21 mouse cellular contexts compared by ENCODE assay signal in the genomic region with DNA sequence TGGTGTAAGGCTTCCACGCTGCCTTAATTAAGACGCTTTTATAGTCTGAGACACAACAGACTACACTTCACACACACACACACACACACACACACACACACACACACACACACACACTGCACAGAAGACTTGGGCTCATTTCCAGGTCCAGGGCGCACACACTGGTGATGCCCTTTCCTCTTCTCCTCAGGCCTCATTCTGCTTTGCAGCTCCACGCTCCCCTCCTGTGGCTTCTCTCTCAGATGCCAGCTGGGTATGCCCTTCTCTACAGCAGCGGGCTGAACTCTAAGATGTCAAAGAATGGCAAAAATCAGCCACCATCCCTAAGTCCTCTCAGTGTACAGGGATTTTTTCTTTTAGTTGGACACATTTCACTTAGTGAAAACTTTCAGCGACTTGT. TPM values are rescaled to one million over a fixed set of nuclear protein-coding genes. Genes with fewer than 3 reads are reported as not detected.
A peak's percentile ranks its signal among the peaks of the same experiment; 100 is the strongest.
DNase-seq lines count a peak whose midpoint lies in the region; ATAC-seq and TF ChIP-seq lines count a peak whose summit lies in the region.
"Had no signal": no experiment of that assay in that cellular context is flagged by ENCODE, and none has a peak within 500 bp of the region (broad histone marks: within the 10 kb centered on the region; RNA-seq: fewer than 3 reads in every experiment).

No protein-coding gene starts in this region.

- WGBS in heart, adult 2 months = 76% methylated on average over 6 of the region's 6 CpGs
- WGBS in heart, embryonic 10.5 days = 86% methylated on average over 6 of the region's 6 CpGs
- WGBS in kidney, adult 2 months = 76% methylated on average over 6 of the region's 6 CpGs
- WGBS in lung, embryonic 16.5 days = 69% methylated on average over 6 of the region's 6 CpGs
- WGBS in intestine, embryonic 15.5 days = 71% methylated on average over 6 of the region's 6 CpGs

- DNase-seq in heart, adult 2 months = no peak
- no peak for DNase-seq in heart, embryonic 10.5 days (ENCODE audit: low spot score)
- DNase-seq in kidney, adult 2 months = peak; percentile 8
- no peak for DNase-seq in kidney, adult 8-10 months
- DNase-seq in lung, adult 18-20 months = no peak
- no peak for DNase-seq in left cerebral cortex, adult 8-10 months (ENCODE audit: low spot score in 2 of 2)
- DNase-seq: adrenal gland, postnatal 25 days; cerebellum, adult 9-11 months; lung, postnatal 4 days; right cerebral cortex, adult 18-20 months; spleen, adult 18-20 months had no signal

- H3K27ac ChIP-seq in heart, adult 2 months = peak overlapping the region; percentile 32
- no peak overlapping the region for H3K27ac ChIP-seq in heart, embryonic 10.5 days
- peak overlapping the region; percentile 13 for H3K27ac ChIP-seq in kidney, adult 2 months (ENCODE audit: insufficient read depth, low read depth, low read length)
- no peak overlapping the region for H3K27ac ChIP-seq in lung, embryonic 16.5 days (ENCODE audit: low read length)
- 0 out of 2 replicates have a peak overlapping the region, but pooled peaks have one; percentile 27 for H3K27ac ChIP-seq in intestine, embryonic 15.5 days
- H3K27ac ChIP-seq: embryonic facial prominence, embryonic 10.5 days; forebrain, embryonic 15.5 days; hindbrain, embryonic 15.5 days; liver, embryonic 14.5 days; midbrain, embryonic 12.5 days had no signal

- no peaks in the 10 kb centered on the region for H3K9me3 ChIP-seq in heart, embryonic 10.5 days
- no peaks in the 10 kb centered on the region for H3K9me3 ChIP-seq in lung, embryonic 16.5 days (ENCODE audit: control insufficient read depth, low read length)
- H3K9me3 ChIP-seq in intestine, embryonic 15.5 days = no peaks in the 10 kb centered on the region
- H3K9me3 ChIP-seq: embryonic facial prominence, embryonic 10.5 days; forebrain, embryonic 15.5 days; hindbrain, embryonic 15.5 days; midbrain, embryonic 12.5 days had no signal

- H3K4me3 ChIP-seq in heart, adult 2 months = no peak overlapping the region
- no peak overlapping the region for H3K4me3 ChIP-seq in heart, embryonic 10.5 days
- no peak overlapping the region for H3K4me3 ChIP-seq in kidney, adult 2 months (ENCODE audit: insufficient read depth, low read depth, low read length)
- no peak overlapping the region for H3K4me3 ChIP-seq in lung, embryonic 16.5 days (ENCODE audit: low read length)
- no peak overlapping the region for H3K4me3 ChIP-seq in intestine, embryonic 15.5 days (replicated peaks)
- H3K4me3 ChIP-seq: embryonic facial prominence, embryonic 10.5 days; erythroblast, embryonic 14.5 days; forebrain, embryonic 15.5 days; hindbrain, embryonic 15.5 days; midbrain, embryonic 12.5 days; myocyte had no signal

- intact Hi-C loops in heart, adult 2 months (cut with DNase I) = no loop called here

- H3K9ac ChIP-seq in heart, adult 2 months (ENCODE audit: low read depth, low read length) = no peak overlapping the region
- no peak overlapping the region for H3K9ac ChIP-seq in lung, embryonic 16.5 days (ENCODE audit: low read length)
- no peak overlapping the region for H3K9ac ChIP-seq in intestine, embryonic 15.5 days
- H3K9ac ChIP-seq: forebrain, embryonic 15.5 days; hindbrain, embryonic 15.5 days; liver, embryonic 14.5 days; midbrain, embryonic 12.5 days had no signal

- no peak for TF ChIP-seq POLR2A in heart, adult 2 months (IDR thresholded peaks at IDR 0.05; ENCODE audit: insufficient read depth, low read depth, low read length)
- no peak for TF ChIP-seq POLR2A in kidney, adult 2 months (IDR thresholded peaks at IDR 0.05; ENCODE audit: low read depth, low read length)

- peaks cover 17% of the 10 kb centered on the region for H3K4me1 ChIP-seq in heart, adult 2 months (ENCODE audit: control insufficient read depth, insufficient read depth, low read length)
- peaks cover 15% of the 10 kb centered on the region for H3K4me1 ChIP-seq in heart, embryonic 10.5 days
- H3K4me1 ChIP-seq in kidney, adult 2 months (ENCODE audit: control insufficient read depth, insufficient read depth, low read length) = no peaks in the 10 kb centered on the region
- no peaks in the 10 kb centered on the region for H3K4me1 ChIP-seq in lung, embryonic 16.5 days (replicated peaks; ENCODE audit: control insufficient read depth, insufficient read depth, low read length)
- H3K4me1 ChIP-seq in intestine, embryonic 15.5 days (replicated peaks) = peaks cover 6% of the 10 kb centered on the region; the same call in 1 of the 2 replicates
- H3K4me1 ChIP-seq: forebrain, embryonic 15.5 days had no signal

- 0 out of 2 replicates have a peak, but pooled peaks have one; percentile 47 for ATAC-seq in lung, embryonic 16.5 days (ENCODE audit: low read depth)
- ATAC-seq in intestine, embryonic 15.5 days = no peak
- ATAC-seq: activated CD4-positive, CD25-positive, alpha-beta regulatory T cell, adult 4 months; forebrain, embryonic 15.5 days had no signal

- no peak overlapping the region for H3K4me2 ChIP-seq in lung, embryonic 16.5 days (ENCODE audit: low read depth, low read length)
- H3K4me2 ChIP-seq in intestine, embryonic 15.5 days (replicated peaks) = no peak overlapping the region
- H3K4me2 ChIP-seq: forebrain, embryonic 15.5 days; hindbrain, embryonic 15.5 days; midbrain, embryonic 12.5 days had no signal

- H3K36me3 ChIP-seq in heart, adult 2 months (ENCODE audit: control insufficient read depth, insufficient read depth, low read length) = peaks cover 2% of the 10 kb centered on the region; the same call in 1 of the 2 replicates
- no peaks in the 10 kb centered on the region for H3K36me3 ChIP-seq in heart, embryonic 10.5 days
- no peaks in the 10 kb centered on the region for H3K36me3 ChIP-seq in kidney, adult 2 months (ENCODE audit: control insufficient read depth, insufficient read depth, low read length)
- no peaks in the 10 kb centered on the region for H3K36me3 ChIP-seq in lung, embryonic 16.5 days (ENCODE audit: control insufficient read depth, insufficient read depth, low read length)
- no peaks in the 10 kb centered on the region for H3K36me3 ChIP-seq in intestine, embryonic 15.5 days
- H3K36me3 ChIP-seq: embryonic facial prominence, embryonic 10.5 days; forebrain, embryonic 15.5 days; hindbrain, embryonic 15.5 days; midbrain, embryonic 12.5 days had no signal

- H3K27me3 ChIP-seq in heart, adult 2 months (ENCODE audit: control insufficient read depth, insufficient read depth, low read length) = no peaks in the 10 kb centered on the region
- H3K27me3 ChIP-seq in heart, embryonic 10.5 days (ENCODE audit: insufficient read depth, poor library complexity, severe bottlenecking) = no peaks in the 10 kb centered on the region
- H3K27me3 ChIP-seq in kidney, adult 2 months (replicated peaks; ENCODE audit: control insufficient read depth, insufficient read depth, low read length) = no peaks in the 10 kb centered on the region
- H3K27me3 ChIP-seq in lung, embryonic 16.5 days (ENCODE audit: control insufficient read depth, insufficient read depth, low read depth, low read length) = no peaks in the 10 kb centered on the region
- no peaks in the 10 kb centered on the region for H3K27me3 ChIP-seq in intestine, embryonic 15.5 days (replicated peaks)
- H3K27me3 ChIP-seq: forebrain, embryonic 15.5 days; hindbrain, embryonic 15.5 days; midbrain, embryonic 12.5 days had no signal

- no peaks in the 10 kb centered on the region for H3K79me2 ChIP-seq in heart, adult 2 months (replicated peaks; ENCODE audit: control insufficient read depth, insufficient read depth, low read length)

- no peak for TF ChIP-seq CTCF in heart, adult 2 months (IDR thresholded peaks at IDR 0.05)
- TF ChIP-seq CTCF in kidney, adult 2 months (conservative IDR thresholded peaks at IDR 0.05; ENCODE audit: insufficient read depth, insufficient read length, low read depth, low read length) = no peak

- TF ChIP-seq EP300 in heart, adult 2 months (IDR thresholded peaks at IDR 0.05; ENCODE audit: insufficient read depth, low read depth, low read length) = no peak

RNA-seq across cellular contexts. Expression of a gene that starts 41.0 kb away (rescaled TPM):
- total RNA-seq in heart, adult 2 months (2021) = 10 to 100 TPM; 12.1 to 12.9 TPM
- polyA plus RNA-seq in heart, adult 2 months (2012; rRNA removed) = 8.2 and 8.7 TPM in 2 replicates
- polyA plus RNA-seq in heart, embryonic 10.5 days (2016; fragmentation: Nextera tagmentation; extraction: Ambion mirVana) = 3.9 and 5.7 TPM in 2 replicates
- polyA plus RNA-seq in kidney, adult 2 months (2012; rRNA removed) = 17.5 and 17.6 TPM in 2 replicates
- polyA plus RNA-seq in lung, embryonic 16.5 days (2015; fragmentation: Nextera tagmentation; extraction: Ambion mirVana) = 6.7 and 7.2 TPM in 2 replicates
- polyA plus RNA-seq in intestine, embryonic 15.5 days (2015; fragmentation: Nextera tagmentation; extraction: Ambion mirVana) = 15.8 and 17.2 TPM in 2 replicates
- total RNA-seq in left cerebral cortex, adult 8-10 months (2022) = 10 to 100 TPM; 51.2 to 64.0 (median 56.5) TPM
- polyA plus RNA-seq: erythroblast, embryonic 14.5 days; myocyte had no signal

Comparison
In these comparisons a context has a peak if more than half of its experiments do, and no peak if none do; other contexts are left out.
1. H3K27ac ChIP-seq: peak in heart, adult 2 months (single experiment), kidney, adult 2 months (single experiment) and intestine, embryonic 15.5 days (single experiment); none in heart, embryonic 10.5 days (single experiment) and lung, embryonic 16.5 days (single experiment).